Mouse (Mus musculus): ENCODE measurements around the gene Olfr17. TPM values are rescaled to one million over a fixed set of nuclear protein-coding genes. Genes with fewer than 3 reads are reported as not detected.

Olfr17 gene
- polyA plus RNA-seq, 1 experiment from 2014 or later, result not detected

Other genes starting within 250 kb of the Olfr17 start
- gene Olfr703, start 249.9 kb upstream of the Olfr17 start, polyA plus RNA-seq (2014; fragmentation: Nextera tagmentation; extraction: Ambion mirVana), result not detected in 2 replicates
- gene Olfr704, start 230.0 kb upstream of the Olfr17 start, polyA plus RNA-seq (2014; fragmentation: Nextera tagmentation; extraction: Ambion mirVana), result not detected in 2 replicates
- not detected in 2 replicates for gene Olfr705, start 216.3 kb upstream of the Olfr17 start, polyA plus RNA-seq (2014; fragmentation: Nextera tagmentation; extraction: Ambion mirVana)
- not detected in 2 replicates for gene Olfr706, start 205.1 kb upstream of the Olfr17 start, polyA plus RNA-seq (2014; fragmentation: Nextera tagmentation; extraction: Ambion mirVana)
- not detected in 2 replicates for gene Olfr707, start 192.0 kb upstream of the Olfr17 start, polyA plus RNA-seq (2014; fragmentation: Nextera tagmentation; extraction: Ambion mirVana)
- gene Olfr1532-ps1, start 185.2 kb upstream of the Olfr17 start, polyA plus RNA-seq (2014; fragmentation: Nextera tagmentation; extraction: Ambion mirVana), result not detected in 2 replicates
- not detected in 2 replicates for gene Olfr709-ps1, start 161.0 kb upstream of the Olfr17 start, polyA plus RNA-seq (2014; fragmentation: Nextera tagmentation; extraction: Ambion mirVana)
- not detected in 2 replicates for gene Olfr710, start 144.9 kb upstream of the Olfr17 start, polyA plus RNA-seq (2014; fragmentation: Nextera tagmentation; extraction: Ambion mirVana)
- gene Olfr6, start 129.3 kb upstream of the Olfr17 start, polyA plus RNA-seq (2014; fragmentation: Nextera tagmentation; extraction: Ambion mirVana), result not detected in 2 replicates
- not detected in 2 replicates for gene Olfr711, start 117.8 kb upstream of the Olfr17 start, polyA plus RNA-seq (2014; fragmentation: Nextera tagmentation; extraction: Ambion mirVana)
- gene Olfr2, start 87.1 kb upstream of the Olfr17 start, polyA plus RNA-seq (2014; fragmentation: Nextera tagmentation; extraction: Ambion mirVana), result not detected in 2 replicates
- gene Olfr713, start 62.0 kb upstream of the Olfr17 start, polyA plus RNA-seq (2014; fragmentation: Nextera tagmentation; extraction: Ambion mirVana), result not detected in 2 replicates
- gene Olfr714, start 22.2 kb upstream of the Olfr17 start, polyA plus RNA-seq (2014; fragmentation: Nextera tagmentation; extraction: Ambion mirVana), result not detected in 2 replicates
- not detected in 2 replicates for gene Olfr715b, start 17.1 kb downstream of the Olfr17 start, polyA plus RNA-seq (2014; fragmentation: Nextera tagmentation; extraction: Ambion mirVana)
- not detected in 2 replicates for gene Olfr715, start 37.9 kb downstream of the Olfr17 start, polyA plus RNA-seq (2014; fragmentation: Nextera tagmentation; extraction: Ambion mirVana)
- not detected in 2 replicates for gene Olfr716, start 45.1 kb downstream of the Olfr17 start, polyA plus RNA-seq (2014; fragmentation: Nextera tagmentation; extraction: Ambion mirVana)
- gene Nlrp14, start 73.8 kb downstream of the Olfr17 start, polyA plus RNA-seq (2014; fragmentation: Nextera tagmentation; extraction: Ambion mirVana), result not detected in 2 replicates
- not detected in 2 replicates for gene Rbmxl2, start 116.2 kb downstream of the Olfr17 start, polyA plus RNA-seq (2014; fragmentation: Nextera tagmentation; extraction: Ambion mirVana)